In genomic region chr14:55783171-55783957, GRCm38 (mm10) we compare ENCODE assay signal across 8 mouse cellular contexts. TPM values are rescaled to one million over a fixed set of nuclear protein-coding genes. Genes with fewer than 3 reads are reported as not detected.
A peak's percentile ranks its signal among the peaks of the same experiment; 100 is the strongest.
DNase-seq lines count a peak whose midpoint lies in the region; ATAC-seq and TF ChIP-seq lines count a peak whose summit lies in the region.

No protein-coding gene starts in this region.

- no peak for TF ChIP-seq CTCF in layer of hippocampus, adult 2 months (conservative IDR thresholded peaks at IDR 0.05)

- peak overlapping the region; percentile 63 for H3K4me2 ChIP-seq in heart, embryonic 14.5 days (ENCODE audit: low read length)
- H3K4me2 ChIP-seq in midbrain, embryonic 12.5 days (replicated peaks): peak overlapping the region; percentile 46

- peaks cover 54% of the 10 kb centered on the region for H3K27me3 ChIP-seq in heart, embryonic 14.5 days (ENCODE audit: control insufficient read depth, insufficient read depth, low read length)
- H3K27me3 ChIP-seq in midbrain, embryonic 12.5 days: peaks cover 93% of the 10 kb centered on the region

- peak overlapping the region; percentile 49 for H3K4me3 ChIP-seq in layer of hippocampus, adult 2 months
- H3K4me3 ChIP-seq in heart, embryonic 14.5 days (ENCODE audit: control insufficient read depth in 1 of 2, insufficient read depth in 1 of 2, low read depth in 1 of 2, low read length in 2 of 2): peak overlapping the region; percentile 51 to 53
- H3K4me3 ChIP-seq in midbrain, embryonic 12.5 days: peak overlapping the region; percentile 18

- peaks cover 13% of the 10 kb centered on the region for H3K36me3 ChIP-seq in heart, embryonic 14.5 days (ENCODE audit: control insufficient read depth, insufficient read depth, low read length)
- no peaks in the 10 kb centered on the region for H3K36me3 ChIP-seq in midbrain, embryonic 12.5 days

- intact Hi-C loops in left cerebral cortex, postnatal 10 days (cut with DNase I): loop anchor here (5.0 kb wide), 1 partner anchor 134 kb away; no protein-coding TSS in a partner anchor

- H3K4me1 ChIP-seq in heart, embryonic 14.5 days (ENCODE audit: control insufficient read depth in 2 of 2, insufficient read depth in 2 of 2, low read length in 2 of 2): peaks cover 13 to 14% of the 10 kb centered on the region in 2 experiments
- peaks cover 11% of the 10 kb centered on the region for H3K4me1 ChIP-seq in midbrain, embryonic 12.5 days

- ATAC-seq in heart, embryonic 14.5 days (ENCODE audit: insufficient number of reproducible peaks, insufficient read depth, low FRiP score, low read depth): 0 out of 2 replicates have a peak, but pooled peaks have one; percentile 11
- ATAC-seq in midbrain, embryonic 12.5 days (ENCODE audit: low FRiP score, low read depth): no peak

- under 1% methylated on average over 31 of the region's 31 CpGs for WGBS in heart, embryonic 14.5 days
- 2% methylated on average over 31 of the region's 31 CpGs for WGBS in midbrain, embryonic 12.5 days

- no peak for DNase-seq in layer of hippocampus, adult 2 months (ENCODE audit: low spot score in 2 of 2)
- DNase-seq in layer of hippocampus, postnatal 14 days (ENCODE audit: low spot score in 2 of 2): no peak
- peak; percentile 45 for DNase-seq in embryo, embryonic 9.5 days (ENCODE audit: extremely low spot score)
- peak; percentile 36 to 42 for DNase-seq in kidney, postnatal 25 days
- no peak for DNase-seq in left cerebral cortex, postnatal 10 days (ENCODE audit: extremely low spot score in 1 of 2, low spot score in 2 of 2)
- no peak for DNase-seq in layer of hippocampus, adult 11-12 months (ENCODE audit: low spot score)

- H3K27ac ChIP-seq in layer of hippocampus, adult 2 months: peak overlapping the region; percentile 68
- H3K27ac ChIP-seq in heart, embryonic 14.5 days (replicated peaks in 1 of 2; ENCODE audit: control insufficient read depth in 1 of 2, insufficient read depth in 1 of 2, low read depth in 2 of 2, low read length in 2 of 2): peak overlapping the region; percentile 80 to 89
- no peak overlapping the region for H3K27ac ChIP-seq in midbrain, embryonic 12.5 days (replicated peaks)

- H3K9ac ChIP-seq in heart, embryonic 14.5 days (ENCODE audit: low read length): peak overlapping the region; percentile 68
- no peak overlapping the region; the same call in 1 of the 2 replicates for H3K9ac ChIP-seq in midbrain, embryonic 12.5 days (replicated peaks)

- H3K9me3 ChIP-seq in heart, embryonic 14.5 days (ENCODE audit: control insufficient read depth, low read length): no peaks in the 10 kb centered on the region
- no peaks in the 10 kb centered on the region for H3K9me3 ChIP-seq in midbrain, embryonic 12.5 days

RNA-seq across cellular contexts. Expression of gene Adcy4, which starts 0.5 kb away (rescaled TPM):
- 1 to 10 TPM; 4.4 to 5.6 TPM for total RNA-seq in layer of hippocampus, adult 2 months (2021)
- 1 to 10 TPM; 3.9 to 4.2 TPM for total RNA-seq in layer of hippocampus, postnatal 14 days (2021)
- polyA plus RNA-seq in heart, embryonic 14.5 days (2014; fragmentation: Nextera tagmentation; extraction: Ambion mirVana): 14.8 and 17.7 TPM in 2 replicates
- polyA plus RNA-seq in midbrain, embryonic 12.5 days (2016; fragmentation: Nextera tagmentation; extraction: Ambion mirVana): 6.6 and 7.9 TPM in 2 replicates
- total RNA-seq in left cerebral cortex, postnatal 10 days (2021): 1 to 10 TPM; 3.3 to 4.0 TPM

RNA-seq across cellular contexts. Expression of gene Ripk3, which starts 5.3 kb away (rescaled TPM):
- total RNA-seq in layer of hippocampus, adult 2 months (2021): 1 to 10 TPM; 1.2 to 2.9 TPM
- under 1 TPM; 0.37 to 0.43 TPM for total RNA-seq in layer of hippocampus, postnatal 14 days (2021)
- polyA plus RNA-seq in heart, embryonic 14.5 days (2014; fragmentation: Nextera tagmentation; extraction: Ambion mirVana): 13.6 and 16.1 TPM in 2 replicates
- 5.3 and 8.3 TPM in 2 replicates for polyA plus RNA-seq in midbrain, embryonic 12.5 days (2016; fragmentation: Nextera tagmentation; extraction: Ambion mirVana)
- 1 to 10 TPM; 2.0 to 2.6 TPM for total RNA-seq in left cerebral cortex, postnatal 10 days (2021)

RNA-seq across cellular contexts. Expression of gene Ltb4r1, which starts 17.6 kb away (rescaled TPM):
- total RNA-seq in layer of hippocampus, adult 2 months (2021): not detected
- under 1 TPM; 0.46 to 0.55 TPM for total RNA-seq in layer of hippocampus, postnatal 14 days (2021)
- 0.28 and 0.62 TPM in 2 replicates for polyA plus RNA-seq in heart, embryonic 14.5 days (2014; fragmentation: Nextera tagmentation; extraction: Ambion mirVana)
- 0.13 TPM in 1 of 2 replicates, not detected in the other for polyA plus RNA-seq in midbrain, embryonic 12.5 days (2016; fragmentation: Nextera tagmentation; extraction: Ambion mirVana)
- total RNA-seq in left cerebral cortex, postnatal 10 days (2021): under 1 TPM; 0.51 to 0.64 TPM

RNA-seq across cellular contexts. Expression of gene Ltb4r2, which starts 22.1 kb away (rescaled TPM):
- total RNA-seq in layer of hippocampus, adult 2 months (2021): under 1 TPM in 1 of 2 experiments, not detected in 1; 0.22 TPM
- total RNA-seq in layer of hippocampus, postnatal 14 days (2021): under 1 TPM; 0.30 to 0.38 TPM
- polyA plus RNA-seq in heart, embryonic 14.5 days (2014; fragmentation: Nextera tagmentation; extraction: Ambion mirVana): 0.24 and 0.27 TPM in 2 replicates
- 0.24 and 0.41 TPM in 2 replicates for polyA plus RNA-seq in midbrain, embryonic 12.5 days (2016; fragmentation: Nextera tagmentation; extraction: Ambion mirVana)
- under 1 TPM; 0.41 to 0.43 TPM for total RNA-seq in left cerebral cortex, postnatal 10 days (2021)

RNA-seq across cellular contexts. Expression of gene Cideb, which starts 25.1 kb away (rescaled TPM):
- total RNA-seq in layer of hippocampus, adult 2 months (2021): 1 to 10 TPM; 1.4 to 1.6 TPM
- 1 to 10 TPM in 1 of 2 experiments, under 1 TPM in 1; 0.43 to 1.3 TPM for total RNA-seq in layer of hippocampus, postnatal 14 days (2021)
- polyA plus RNA-seq in heart, embryonic 14.5 days (2014; fragmentation: Nextera tagmentation; extraction: Ambion mirVana): 1.5 and 1.6 TPM in 2 replicates
- not detected in 2 replicates for polyA plus RNA-seq in midbrain, embryonic 12.5 days (2016; fragmentation: Nextera tagmentation; extraction: Ambion mirVana)
- under 1 TPM; 0.49 to 0.84 TPM for total RNA-seq in left cerebral cortex, postnatal 10 days (2021)

Comparison
In these comparisons a context has a peak if more than half of its experiments do, and no peak if none do; other contexts are left out.
1. DNase-seq: peak in embryo, embryonic 9.5 days (single experiment) and kidney, postnatal 25 days (2 of 2); none in layer of hippocampus, adult 2 months (0 of 2), layer of hippocampus, postnatal 14 days (0 of 2), left cerebral cortex, postnatal 10 days (0 of 2) and layer of hippocampus, adult 11-12 months (single experiment).
2. Peak in every context shown above with its lines, with median percentiles within 50 percentile points of each other: H3K4me3 ChIP-seq.